Mouse (Mus musculus): ENCODE data around the gene Robo1. TPM values are rescaled to one million over a fixed set of nuclear protein-coding genes. Genes with fewer than 3 reads are reported as not detected.

Gene Robo1
- polyA plus RNA-seq, 1 experiment from 2014 or later, result 26.8 TPM

DNA sequence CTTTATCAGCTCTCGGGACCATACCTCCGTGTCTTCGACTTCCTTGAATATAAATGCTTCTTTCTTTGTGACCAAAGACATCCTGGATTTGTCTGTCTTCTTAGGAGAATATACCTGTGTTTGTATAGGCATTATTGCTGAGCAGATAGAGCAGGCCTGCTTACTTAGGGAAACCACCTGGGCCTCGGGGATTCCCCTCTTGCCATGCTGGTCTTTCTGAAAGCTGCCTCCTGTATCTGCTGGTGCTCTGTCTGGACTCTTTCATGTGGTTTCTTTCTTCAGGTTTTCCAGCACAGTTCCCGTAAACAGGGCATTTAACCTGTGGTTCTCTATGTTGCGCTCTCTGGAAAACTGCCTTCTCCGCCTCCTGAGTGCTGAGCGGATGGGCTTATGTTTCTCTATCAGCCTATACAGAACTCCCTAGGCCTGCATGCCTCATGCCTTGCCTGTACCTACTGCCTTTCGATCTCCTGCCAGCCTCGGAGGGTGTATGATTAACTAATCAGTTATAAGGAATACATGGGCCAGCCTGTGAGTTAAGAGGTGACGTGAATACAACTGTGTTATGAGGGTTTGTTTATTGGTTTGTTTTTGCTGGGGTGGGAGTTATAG, 370.9 kb downstream of the Robo1 start:
- Histone ChIP-seq H3K4me1 (replicated peaks; ENCODE audit: control insufficient read depth, insufficient read depth, low read length) (no peaks in the 10 kb centered on the region), H3K4me3 (ENCODE audit: low read length) (no peak overlapping the region), H3K4me2 (ENCODE audit: low read depth, low read length) (no peak overlapping the region), H3K9me3 (ENCODE audit: control insufficient read depth, low read length) (no peaks in the 10 kb centered on the region), H3K9ac (ENCODE audit: low read length) (no peak overlapping the region), H3K27ac (ENCODE audit: low read length) (no peak overlapping the region), H3K36me3 (ENCODE audit: control insufficient read depth, insufficient read depth, low read length) (no peaks in the 10 kb centered on the region), H3K27me3 (ENCODE audit: control insufficient read depth, insufficient read depth, low read depth, low read length) (no peaks in the 10 kb centered on the region)
- ATAC-seq (ENCODE audit: low read depth), result no peak
- WGBS, result 70% methylated on average over 11 of the region's 11 CpGs

DNA sequence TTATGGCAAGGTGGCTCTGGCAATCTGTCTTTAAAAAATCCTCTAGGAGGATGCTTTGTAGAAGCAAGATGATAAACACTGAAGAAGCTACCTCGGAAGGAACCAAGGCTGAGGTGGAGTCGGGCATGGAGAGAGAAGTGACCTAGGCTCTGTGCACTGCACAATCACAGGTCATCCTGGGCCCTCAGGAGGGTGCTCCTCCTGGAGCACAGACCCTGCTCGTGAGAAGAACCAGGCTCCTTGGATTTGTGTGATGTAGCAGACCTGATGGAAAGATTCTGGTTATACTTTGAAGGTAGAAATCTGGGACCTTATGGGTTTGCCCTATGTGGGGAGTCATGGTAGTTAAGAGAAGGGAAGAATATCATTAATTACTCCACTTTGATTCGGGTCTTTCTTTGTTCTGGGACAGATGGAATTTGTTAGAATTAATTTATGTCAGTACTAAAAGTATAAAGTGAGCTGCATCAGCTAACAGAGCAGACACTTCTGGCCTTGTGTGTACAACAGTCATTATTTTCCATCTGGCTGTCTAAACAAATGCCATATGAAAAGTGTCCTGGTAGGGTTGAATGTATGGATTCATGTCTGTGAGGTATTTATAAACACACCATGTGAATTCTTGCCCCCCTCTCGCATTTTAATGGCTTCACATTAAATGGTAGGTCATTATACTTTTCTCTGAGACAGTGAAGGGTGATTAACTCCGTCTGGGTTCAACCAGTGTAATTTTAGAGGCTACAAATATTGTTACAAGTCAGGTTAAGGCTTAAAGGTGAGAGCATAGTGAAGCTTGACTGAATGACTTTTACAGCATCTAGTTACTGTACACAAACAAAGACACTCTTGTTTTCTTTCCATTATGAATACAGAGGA, 377.7 kb downstream of the Robo1 start:
- Histone ChIP-seq H3K4me2 (ENCODE audit: low read depth, low read length) (no peak overlapping the region), H3K27ac (ENCODE audit: low read length) (no peak overlapping the region), H3K9ac (ENCODE audit: low read length) (no peak overlapping the region), H3K4me1 (replicated peaks; ENCODE audit: control insufficient read depth, insufficient read depth, low read length) (peaks cover 15% of the 10 kb centered on the region), H3K36me3 (ENCODE audit: control insufficient read depth, insufficient read depth, low read length) (no peaks in the 10 kb centered on the region), H3K9me3 (ENCODE audit: control insufficient read depth, low read length) (no peaks in the 10 kb centered on the region), H3K27me3 (ENCODE audit: control insufficient read depth, insufficient read depth, low read depth, low read length) (no peaks in the 10 kb centered on the region), H3K4me3 (ENCODE audit: low read length) (no peak overlapping the region)
- 47% methylated on average over 6 of the region's 6 CpGs for WGBS
- ATAC-seq (ENCODE audit: low read depth), result peak; percentile 70

GRCm38 (mm10) chr16:72686480-72687053, 378.5 kb downstream of the Robo1 start:
- ATAC-seq (ENCODE audit: low read depth), result no peak
- Histone ChIP-seq H3K36me3 (ENCODE audit: control insufficient read depth, insufficient read depth, low read length) (no peaks in the 10 kb centered on the region), H3K9ac (ENCODE audit: low read length) (no peak overlapping the region), H3K4me3 (ENCODE audit: low read length) (no peak overlapping the region), H3K27me3 (ENCODE audit: control insufficient read depth, insufficient read depth, low read depth, low read length) (no peaks in the 10 kb centered on the region), H3K4me2 (ENCODE audit: low read depth, low read length) (no peak overlapping the region), H3K9me3 (ENCODE audit: control insufficient read depth, low read length) (no peaks in the 10 kb centered on the region), H3K27ac (ENCODE audit: low read length) (no peak overlapping the region), H3K4me1 (replicated peaks; ENCODE audit: control insufficient read depth, insufficient read depth, low read length) (peaks cover 15% of the 10 kb centered on the region)
- WGBS, result 56% methylated on average over 11 of the region's 11 CpGs

DNA sequence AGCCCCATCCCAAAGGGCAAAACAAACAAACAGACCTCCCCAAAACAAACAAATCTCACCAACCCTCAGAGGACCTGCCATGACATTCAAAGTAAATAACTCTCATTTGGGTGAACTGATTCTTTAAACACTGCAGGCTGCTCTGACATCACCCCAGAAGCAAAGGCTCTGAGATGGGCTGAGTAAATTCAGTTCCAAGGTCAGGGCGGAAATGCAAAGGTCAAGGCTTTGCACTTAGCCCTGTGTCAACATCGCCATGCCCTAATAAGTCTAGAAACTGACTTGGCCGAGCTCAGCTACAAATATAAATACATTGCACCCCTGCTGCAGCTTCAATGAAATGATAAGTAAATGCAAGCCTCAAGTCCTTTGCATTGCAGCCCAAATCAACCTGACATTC, 379.5 kb downstream of the Robo1 start:
- Histone ChIP-seq H3K9ac (ENCODE audit: low read length) (no peak overlapping the region), H3K27me3 (ENCODE audit: control insufficient read depth, insufficient read depth, low read depth, low read length) (no peaks in the 10 kb centered on the region), H3K4me1 (replicated peaks; ENCODE audit: control insufficient read depth, insufficient read depth, low read length) (peaks cover 15% of the 10 kb centered on the region), H3K9me3 (ENCODE audit: control insufficient read depth, low read length) (no peaks in the 10 kb centered on the region), H3K4me3 (ENCODE audit: low read length) (no peak overlapping the region), H3K4me2 (ENCODE audit: low read depth, low read length) (no peak overlapping the region), H3K36me3 (ENCODE audit: control insufficient read depth, insufficient read depth, low read length) (no peaks in the 10 kb centered on the region), H3K27ac (ENCODE audit: low read length) (no peak overlapping the region)
- ATAC-seq (ENCODE audit: low read depth), result no peak
- 12% methylated on average over 3 of the region's 3 CpGs for WGBS

DNA sequence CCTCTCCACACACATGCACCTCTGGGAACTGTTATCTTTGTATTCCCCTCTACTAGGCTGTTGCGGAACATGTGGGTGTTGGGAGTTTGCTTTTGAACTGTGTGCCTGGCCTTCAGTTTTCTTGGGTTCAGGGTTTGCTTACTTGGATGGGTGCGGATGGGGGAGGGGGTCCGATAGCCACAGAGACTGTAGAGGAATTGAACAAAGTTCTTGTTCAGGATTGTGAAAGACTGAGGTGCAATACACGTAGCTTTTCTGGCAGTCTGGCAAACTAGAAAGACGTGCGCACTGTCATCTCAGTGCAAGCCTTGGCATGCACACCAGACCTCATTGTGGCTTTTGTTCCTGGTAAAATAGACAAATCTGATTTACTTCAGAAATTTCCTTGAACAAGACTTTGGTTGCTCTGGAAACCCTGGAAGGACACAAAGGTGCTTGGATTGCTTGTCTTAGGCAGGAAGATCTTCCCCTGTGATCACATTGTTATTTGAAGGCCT, 380.1 kb downstream of the Robo1 start:
- Histone ChIP-seq H3K36me3 (ENCODE audit: control insufficient read depth, insufficient read depth, low read length) (no peaks in the 10 kb centered on the region), H3K27ac (ENCODE audit: low read length) (no peak overlapping the region), H3K4me1 (replicated peaks; ENCODE audit: control insufficient read depth, insufficient read depth, low read length) (peaks cover 15% of the 10 kb centered on the region), H3K4me3 (ENCODE audit: low read length) (no peak overlapping the region), H3K4me2 (ENCODE audit: low read depth, low read length) (no peak overlapping the region), H3K9me3 (ENCODE audit: control insufficient read depth, low read length) (no peaks in the 10 kb centered on the region), H3K9ac (ENCODE audit: low read length) (no peak overlapping the region), H3K27me3 (ENCODE audit: control insufficient read depth, insufficient read depth, low read depth, low read length) (no peaks in the 10 kb centered on the region)
- no peak for ATAC-seq (ENCODE audit: low read depth)
- WGBS, result 76% methylated on average over 6 of the region's 6 CpGs

GRCm38 (mm10) chr16:72691909-72692308, 383.8 kb downstream of the Robo1 start:
- H3K36me3 ChIP-seq (ENCODE audit: control insufficient read depth, insufficient read depth, low read length), result no peaks in the 10 kb centered on the region
- no peaks in the 10 kb centered on the region for H3K9me3 ChIP-seq (ENCODE audit: control insufficient read depth, low read length)
- no peak overlapping the region for H3K4me2 ChIP-seq (ENCODE audit: low read depth, low read length)
- peaks cover 12% of the 10 kb centered on the region for H3K4me1 ChIP-seq (replicated peaks; ENCODE audit: control insufficient read depth, insufficient read depth, low read length)
- H3K27ac ChIP-seq (ENCODE audit: low read length), result no peak overlapping the region
- WGBS, result 52% methylated on average over 3 of the region's 3 CpGs
- no peaks in the 10 kb centered on the region for H3K27me3 ChIP-seq (ENCODE audit: control insufficient read depth, insufficient read depth, low read depth, low read length)
- no peak for ATAC-seq (ENCODE audit: low read depth)
- no peak overlapping the region for H3K4me3 ChIP-seq (ENCODE audit: low read length)
- H3K9ac ChIP-seq (ENCODE audit: low read length), result no peak overlapping the region

DNA sequence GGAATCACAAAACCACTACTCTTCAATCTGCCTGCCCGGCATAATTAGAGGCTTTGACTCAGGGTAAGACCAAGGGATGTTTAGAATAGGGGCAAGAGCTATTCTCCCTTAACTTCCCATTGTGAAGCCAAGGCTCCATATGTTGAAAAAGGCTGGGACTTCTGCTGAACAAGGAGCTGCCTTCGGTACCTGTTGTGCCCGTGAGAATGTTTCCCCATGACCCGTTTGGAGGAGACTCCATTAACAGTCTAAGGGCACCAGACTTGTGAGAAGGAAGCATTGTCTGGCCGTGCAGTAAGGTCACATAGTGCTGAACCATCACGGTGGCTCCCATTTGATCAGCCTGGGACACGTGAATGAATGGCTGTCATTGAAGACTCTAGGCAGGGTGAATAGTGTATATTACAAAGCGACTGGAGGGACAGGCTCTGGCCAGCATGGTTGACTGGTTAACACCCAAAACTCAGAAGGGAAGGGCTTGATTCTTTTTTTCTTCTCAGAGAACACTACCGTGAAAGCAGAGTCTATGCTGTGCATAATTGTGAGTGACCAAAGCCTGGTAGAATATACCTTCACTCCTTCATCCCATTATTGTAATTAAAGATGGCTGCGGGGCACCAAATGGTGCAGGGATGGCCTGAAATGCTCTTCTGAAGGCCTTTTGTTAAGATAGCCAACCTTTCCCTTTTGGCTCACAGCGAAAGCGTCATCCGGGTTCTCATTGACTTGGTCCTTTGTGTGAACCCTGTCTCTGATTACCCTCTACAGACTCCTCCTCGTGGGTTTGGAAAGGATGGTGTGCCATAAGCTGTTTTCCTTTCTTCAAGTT, 385.6 kb downstream of the Robo1 start:
- Histone ChIP-seq H3K9ac (ENCODE audit: low read length) (no peak overlapping the region), H3K27me3 (ENCODE audit: control insufficient read depth, insufficient read depth, low read depth, low read length) (no peaks in the 10 kb centered on the region), H3K36me3 (ENCODE audit: control insufficient read depth, insufficient read depth, low read length) (no peaks in the 10 kb centered on the region), H3K27ac (ENCODE audit: low read length) (no peak overlapping the region), H3K4me3 (ENCODE audit: low read length) (no peak overlapping the region), H3K9me3 (ENCODE audit: control insufficient read depth, low read length) (no peaks in the 10 kb centered on the region), H3K4me1 (replicated peaks; ENCODE audit: control insufficient read depth, insufficient read depth, low read length) (peaks cover 3% of the 10 kb centered on the region; the same call in 1 of the 2 replicates), H3K4me2 (ENCODE audit: low read depth, low read length) (no peak overlapping the region)
- no peak for ATAC-seq (ENCODE audit: low read depth)
- 71% methylated on average over 14 of the region's 14 CpGs for WGBS

DNA sequence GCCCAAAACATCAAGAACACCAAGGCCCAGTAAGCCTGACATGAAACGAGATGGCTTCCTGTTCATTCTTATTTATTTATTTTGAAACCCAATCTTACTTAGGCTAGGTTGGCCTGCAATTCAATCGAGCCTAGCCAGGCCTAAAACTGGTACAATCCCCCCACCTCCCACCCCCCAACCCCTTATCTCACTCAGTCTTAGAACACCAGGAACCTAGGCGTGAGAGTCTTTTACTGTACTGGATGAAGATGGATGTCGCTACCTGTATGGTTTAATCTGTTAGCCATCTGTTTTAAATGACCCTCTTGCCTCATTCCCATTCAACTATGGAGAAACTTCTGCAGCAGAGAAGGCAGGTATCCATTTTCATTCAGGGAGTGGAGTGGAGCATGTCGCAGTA, 386.7 kb downstream of the Robo1 start:
- Histone ChIP-seq H3K27ac (ENCODE audit: low read length) (no peak overlapping the region), H3K27me3 (ENCODE audit: control insufficient read depth, insufficient read depth, low read depth, low read length) (no peaks in the 10 kb centered on the region), H3K4me2 (ENCODE audit: low read depth, low read length) (no peak overlapping the region), H3K4me1 (replicated peaks; ENCODE audit: control insufficient read depth, insufficient read depth, low read length) (peaks cover 6% of the 10 kb centered on the region; the same call in 1 of the 2 replicates), H3K9me3 (ENCODE audit: control insufficient read depth, low read length) (no peaks in the 10 kb centered on the region), H3K36me3 (ENCODE audit: control insufficient read depth, insufficient read depth, low read length) (no peaks in the 10 kb centered on the region), H3K4me3 (ENCODE audit: low read length) (no peak overlapping the region), H3K9ac (ENCODE audit: low read length) (no peak overlapping the region)
- ATAC-seq (ENCODE audit: low read depth), result no peak
- 69% methylated on average over 5 of the region's 5 CpGs for WGBS

Measured in lung, embryonic 16.5 days (tissue).